Comparison of ENCODE assay signal across 13 mouse cellular contexts in the genomic region with DNA sequence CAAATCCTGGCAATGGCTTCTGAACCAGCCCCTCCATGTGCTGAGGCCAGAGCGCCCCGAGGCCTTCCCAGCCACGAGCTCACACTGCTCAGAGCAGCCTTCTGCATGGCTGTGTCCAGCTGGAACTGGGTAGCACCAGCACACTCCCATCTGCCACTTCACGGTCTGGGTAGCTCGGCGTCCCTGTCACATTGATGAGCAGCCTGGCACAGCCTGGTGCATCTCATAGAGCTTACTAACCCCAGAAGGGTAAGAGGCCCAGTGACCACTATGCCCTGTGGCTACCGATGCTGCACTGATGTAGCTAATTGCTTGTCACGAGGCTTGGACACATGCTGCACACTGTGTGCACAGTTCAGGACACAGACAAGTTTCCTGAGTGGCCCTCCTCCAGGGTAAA.
DNase-seq lines count a peak whose midpoint lies in the region; ATAC-seq lines count a peak whose summit lies in the region.
"Had no signal": no experiment of that assay in that cellular context is flagged by ENCODE, and none has a peak within 500 bp of the region (broad histone marks: within the 10 kb centered on the region; RNA-seq: fewer than 3 reads in every experiment).

No protein-coding gene starts in this region.

- no peaks in the 10 kb centered on the region for H3K27me3 ChIP-seq in forebrain, embryonic 16.5 days (replicated peaks; ENCODE audit: control insufficient read depth, insufficient read depth, low read length)
- no peaks in the 10 kb centered on the region for H3K27me3 ChIP-seq in forebrain, embryonic 15.5 days
- H3K27me3 ChIP-seq in hindbrain, embryonic 10.5 days (ENCODE audit: insufficient read depth, poor library complexity, severe bottlenecking) = no peaks in the 10 kb centered on the region
- H3K27me3 ChIP-seq in midbrain, embryonic 14.5 days (ENCODE audit: control insufficient read depth, insufficient read depth, low read length) = no peaks in the 10 kb centered on the region
- H3K27me3 ChIP-seq: limb, embryonic 12.5 days; lung, embryonic 15.5 days; stomach, embryonic 15.5 days had no signal

- H3K9ac ChIP-seq in forebrain, embryonic 16.5 days (replicated peaks; ENCODE audit: low read depth, low read length) = no peak overlapping the region
- H3K9ac ChIP-seq in forebrain, embryonic 15.5 days (replicated peaks) = no peak overlapping the region
- 0 out of 2 replicates have a peak overlapping the region, but pooled peaks have one; percentile 5 for H3K9ac ChIP-seq in midbrain, embryonic 14.5 days (replicated peaks; ENCODE audit: low read length)
- H3K9ac ChIP-seq: limb, embryonic 12.5 days; lung, embryonic 15.5 days; stomach, embryonic 15.5 days had no signal

- H3K4me1 ChIP-seq in forebrain, embryonic 16.5 days (replicated peaks; ENCODE audit: control insufficient read depth, insufficient read depth, low read length) = peaks cover 8% of the 10 kb centered on the region
- H3K4me1 ChIP-seq in forebrain, embryonic 15.5 days = peaks cover 12% of the 10 kb centered on the region; the same call in 1 of the 2 replicates
- H3K4me1 ChIP-seq in hindbrain, embryonic 10.5 days (replicated peaks) = peaks cover 46% of the 10 kb centered on the region
- H3K4me1 ChIP-seq in midbrain, embryonic 14.5 days (ENCODE audit: control insufficient read depth, insufficient read depth, low read length) = peaks cover 27% of the 10 kb centered on the region
- H3K4me1 ChIP-seq: lung, embryonic 15.5 days; stomach, embryonic 15.5 days had no signal

- no peak overlapping the region for H3K27ac ChIP-seq in forebrain, embryonic 16.5 days (ENCODE audit: low read length)
- no peak overlapping the region for H3K27ac ChIP-seq in forebrain, embryonic 15.5 days (replicated peaks)
- peak overlapping the region; percentile 56 for H3K27ac ChIP-seq in hindbrain, embryonic 10.5 days
- no peak overlapping the region for H3K27ac ChIP-seq in midbrain, embryonic 14.5 days (replicated peaks; ENCODE audit: low read depth, low read length)
- H3K27ac ChIP-seq: limb, embryonic 12.5 days; lung, embryonic 15.5 days; stomach, embryonic 15.5 days had no signal

- H3K36me3 ChIP-seq in forebrain, embryonic 16.5 days (ENCODE audit: control insufficient read depth, insufficient read depth) = 0 out of 2 replicates have a peak, but pooled peaks cover 2% of the 10 kb centered on the region
- H3K36me3 ChIP-seq in forebrain, embryonic 15.5 days = peaks cover 5% of the 10 kb centered on the region
- peaks cover 29% of the 10 kb centered on the region for H3K36me3 ChIP-seq in hindbrain, embryonic 10.5 days
- 0 out of 2 replicates have a peak, but pooled peaks cover 2% of the 10 kb centered on the region for H3K36me3 ChIP-seq in midbrain, embryonic 14.5 days (ENCODE audit: control insufficient read depth, insufficient read depth, low read length)

- H3K9me3 ChIP-seq in forebrain, embryonic 16.5 days (ENCODE audit: control insufficient read depth, low read length) = peaks cover 2% of the 10 kb centered on the region; the same call in 1 of the 2 replicates
- no peaks in the 10 kb centered on the region for H3K9me3 ChIP-seq in forebrain, embryonic 15.5 days
- H3K9me3 ChIP-seq in hindbrain, embryonic 10.5 days = 0 out of 2 replicates have a peak, but pooled peaks cover 9% of the 10 kb centered on the region
- H3K9me3 ChIP-seq in midbrain, embryonic 14.5 days (ENCODE audit: control insufficient read depth, low read length) = no peaks in the 10 kb centered on the region
- H3K9me3 ChIP-seq: lung, embryonic 15.5 days; stomach, embryonic 15.5 days had no signal

- DNase-seq in ZHBTc4 (ENCODE audit: low read depth, low spot score) = peak; percentile 13
- no peak for DNase-seq in hindbrain, embryonic 10.5 days (ENCODE audit: low spot score)
- DNase-seq in midbrain, embryonic 14.5 days = peak; percentile 18
- DNase-seq in thymus, postnatal 14 days = no peak
- DNase-seq in layer of hippocampus, adult 11-12 months (ENCODE audit: low spot score) = no peak
- no peak for DNase-seq in ovary, adult 18-20 months (ENCODE audit: low spot score)
- DNase-seq: kidney, adult 9 months had no signal

- WGBS in forebrain, embryonic 16.5 days = 75% methylated on average over 8 of the region's 8 CpGs
- 75% methylated on average over 8 of the region's 8 CpGs for WGBS in forebrain, embryonic 15.5 days
- WGBS in hindbrain, embryonic 10.5 days = 85% methylated on average over 8 of the region's 8 CpGs
- 69% methylated on average over 8 of the region's 8 CpGs for WGBS in midbrain, embryonic 14.5 days

- no peak overlapping the region for H3K4me3 ChIP-seq in forebrain, embryonic 16.5 days (replicated peaks; ENCODE audit: low read length)
- no peak overlapping the region for H3K4me3 ChIP-seq in forebrain, embryonic 15.5 days
- no peak overlapping the region for H3K4me3 ChIP-seq in hindbrain, embryonic 10.5 days
- no peak overlapping the region for H3K4me3 ChIP-seq in midbrain, embryonic 14.5 days (replicated peaks; ENCODE audit: low read depth, low read length)
- H3K4me3 ChIP-seq: erythroblast, embryonic 14.5 days; limb, embryonic 12.5 days; lung, embryonic 15.5 days; stomach, embryonic 15.5 days had no signal

- peak; percentile 64 for ATAC-seq in forebrain, embryonic 16.5 days
- no peak for ATAC-seq in forebrain, embryonic 15.5 days (replicated peaks)
- ATAC-seq in midbrain, embryonic 14.5 days (ENCODE audit: low FRiP score, low TSS enrichment) = no peak

- H3K4me2 ChIP-seq in forebrain, embryonic 16.5 days (ENCODE audit: low read length) = no peak overlapping the region
- no peak overlapping the region for H3K4me2 ChIP-seq in forebrain, embryonic 15.5 days (replicated peaks)
- H3K4me2 ChIP-seq in midbrain, embryonic 14.5 days (ENCODE audit: low read length) = no peak overlapping the region
- H3K4me2 ChIP-seq: limb, embryonic 12.5 days; lung, embryonic 15.5 days; stomach, embryonic 15.5 days had no signal

Comparison
In these comparisons a context has a peak if more than half of its experiments do, and no peak if none do; other contexts are left out.
1. DNase-seq: peak in ZHBTc4 (single experiment) and midbrain, embryonic 14.5 days (single experiment); none in hindbrain, embryonic 10.5 days (single experiment), thymus, postnatal 14 days (single experiment), layer of hippocampus, adult 11-12 months (single experiment) and ovary, adult 18-20 months (single experiment).